Mouse (Mus musculus) embryonic fibroblast, embryonic 13.5 days (primary cell): ENCODE results near the gene Gmip.

Experiments
- CTCF ChIP-seq: IDR thresholded peaks from 2 replicates; pipeline ENCODE4 v1.5.1; 2011; ENCODE audit warnings: mild to moderate bottlenecking, control low read depth, low read length, moderate library complexity, borderline replicate concordance; ENCODE audit not compliant: insufficient read depth
- POLR2A ChIP-seq: IDR thresholded peaks from 2 replicates; pipeline ENCODE4 v1.6.1; 2011; ENCODE audit warnings: low read depth, mild to moderate bottlenecking, control low read depth, low read length, moderate library complexity

DNA sequence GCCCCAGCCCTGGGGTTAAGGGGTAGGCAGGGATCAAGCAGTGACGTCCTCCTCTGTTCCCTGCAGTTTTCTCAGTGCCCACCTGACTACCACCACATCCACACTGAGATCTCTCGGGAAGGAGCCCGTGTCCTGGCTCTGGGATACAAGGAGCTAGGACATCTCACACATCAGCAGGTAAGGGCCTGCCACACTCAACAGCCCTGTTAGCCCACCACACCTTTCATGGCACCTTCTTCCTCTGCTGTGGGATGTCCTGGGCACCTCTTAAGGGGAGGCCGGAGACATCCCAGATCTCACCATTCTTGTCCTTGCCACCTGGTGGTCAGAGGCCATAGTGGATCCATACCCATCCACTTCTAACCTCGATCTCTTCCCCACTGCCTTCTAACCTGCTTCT, 8.5 kb upstream of the Gmip start:
- no peak for TF ChIP-seq POLR2A
- TF ChIP-seq CTCF, result no peak
